Mouse (Mus musculus) brown adipose tissue, adult 24 weeks (tissue): ENCODE data around the gene Adcy1. TPM values are rescaled to one million over a fixed set of nuclear protein-coding genes. Genes with fewer than 3 reads are reported as not detected.

ENCODE experiments used
- H3K27ac ChIP-seq: fragments of 200-500 bp; replicated peaks from 2 replicates; pipeline ENCODE4 v1.5.1; 2012; ENCODE audit warnings: low read depth, mild to moderate bottlenecking, low read length
- H3K4me1 ChIP-seq: fragments of 200-500 bp; 2 replicates; pipeline ENCODE4 v1.6.1; 2012; ENCODE audit warnings: low read length, mixed read lengths; ENCODE audit not compliant: control insufficient read depth, insufficient read depth, insufficient read length
- H3K4me3 ChIP-seq: fragments of 200-500 bp; 2 replicates; pipeline ENCODE4 v1.5.1; 2012; ENCODE audit warnings: low read depth, mild to moderate bottlenecking, low read length, moderate library complexity; ENCODE audit not compliant: insufficient read depth
- polyA plus RNA-seq: library from polyadenylated mRNA; stranded (reverse); fragments of >200 nt; gene quantifications from 2 replicates; pipeline ENCODE4 v1.2.4, GENCODE M21; 2012; ENCODE audit not compliant: missing spikeins, insufficient read depth, insufficient read length

The Adcy1 gene
- not detected in 2 replicates for polyA plus RNA-seq

GRCm38 (mm10) chr11:7063001-7063584 is at the start of gene Adcy1:
Adcy1 (plus strand) TSS chr11:7063489.
- Histone ChIP-seq H3K27ac (no peak within 1 kb of the TSS), H3K4me1 (no peaks in the 10 kb centered on the region), H3K4me3 (peak within 1 kb of the TSS; percentile 3; the same call in 1 of the 2 replicates)

- Histone ChIP-seq H3K4me1 (no peaks in the 10 kb centered on the region), H3K27ac (no peak overlapping the region), H3K4me3 (no peak overlapping the region)
Observed at GRCm38 (mm10) chr11:7016907-7017306, 46.4 kb upstream of the Adcy1 start.

GRCm38 (mm10) chr11:7018078-7018477 is 45.2 kb upstream of the Adcy1 start:
- no peak overlapping the region for H3K4me3 ChIP-seq
- H3K4me1 ChIP-seq: no peaks in the 10 kb centered on the region
- H3K27ac ChIP-seq: no peak overlapping the region

GRCm38 (mm10) chr11:7019006-7019525 is 44.2 kb upstream of the Adcy1 start:
- H3K4me3 ChIP-seq: no peak overlapping the region
- no peak overlapping the region for H3K27ac ChIP-seq
- no peaks in the 10 kb centered on the region for H3K4me1 ChIP-seq

GRCm38 (mm10) chr11:7033063-7033462 is 30.2 kb upstream of the Adcy1 start:
- Histone ChIP-seq H3K4me1 (no peaks in the 10 kb centered on the region), H3K4me3 (no peak overlapping the region), H3K27ac (no peak overlapping the region)

- no peak overlapping the region for H3K27ac ChIP-seq
- H3K4me3 ChIP-seq: no peak overlapping the region
- H3K4me1 ChIP-seq: no peaks in the 10 kb centered on the region
Observed at GRCm38 (mm10) chr11:7039722-7040121, 23.6 kb upstream of the Adcy1 start.

- Histone ChIP-seq H3K27ac (no peak overlapping the region), H3K4me3 (no peak overlapping the region), H3K4me1 (no peaks in the 10 kb centered on the region)
Observed at GRCm38 (mm10) chr11:7040801-7041200, 22.5 kb upstream of the Adcy1 start.

- no peak overlapping the region for H3K4me3 ChIP-seq
Observed at GRCm38 (mm10) chr11:7047176-7047575, 16.1 kb upstream of the Adcy1 start.

GRCm38 (mm10) chr11:7047584-7047983 is 15.7 kb upstream of the Adcy1 start:
- H3K4me3 ChIP-seq: no peak overlapping the region
- H3K4me1 ChIP-seq: no peaks in the 10 kb centered on the region
- H3K27ac ChIP-seq: no peak overlapping the region

More at GRCm38 (mm10) chr11:7047176-7047575, 16.1 kb upstream of the Adcy1 start:
- Histone ChIP-seq H3K27ac (no peak overlapping the region), H3K4me1 (no peaks in the 10 kb centered on the region)

GRCm38 (mm10) chr11:7053710-7054109 is 9.6 kb upstream of the Adcy1 start:
- H3K27ac ChIP-seq: no peak overlapping the region
- H3K4me3 ChIP-seq: no peak overlapping the region
- H3K4me1 ChIP-seq: no peaks in the 10 kb centered on the region

- Histone ChIP-seq H3K4me1 (no peaks in the 10 kb centered on the region), H3K4me3 (no peak overlapping the region), H3K27ac (no peak overlapping the region)
Observed at GRCm38 (mm10) chr11:7054662-7055265, 8.5 kb upstream of the Adcy1 start.

- H3K27ac ChIP-seq: no peak overlapping the region
- no peak overlapping the region for H3K4me3 ChIP-seq
- H3K4me1 ChIP-seq: no peaks in the 10 kb centered on the region
Observed at GRCm38 (mm10) chr11:7055455-7056017, 7.8 kb upstream of the Adcy1 start.

- H3K4me1 ChIP-seq: no peaks in the 10 kb centered on the region
- H3K27ac ChIP-seq: no peak overlapping the region
- H3K4me3 ChIP-seq: no peak overlapping the region
Observed at GRCm38 (mm10) chr11:7056121-7056520, 7.2 kb upstream of the Adcy1 start.

- H3K27ac ChIP-seq: no peak overlapping the region
- H3K4me1 ChIP-seq: no peaks in the 10 kb centered on the region
- no peak overlapping the region for H3K4me3 ChIP-seq
Observed at GRCm38 (mm10) chr11:7057781-7058180, 5.5 kb upstream of the Adcy1 start.

- H3K4me1 ChIP-seq: no peaks in the 10 kb centered on the region
- no peak overlapping the region for H3K27ac ChIP-seq
- H3K4me3 ChIP-seq: no peak overlapping the region
Observed at GRCm38 (mm10) chr11:7061961-7062360, 1.3 kb upstream of the Adcy1 start.

GRCm38 (mm10) chr11:7062566-7062965 is 723 bp upstream of the Adcy1 start:
- H3K4me3 ChIP-seq: no peak overlapping the region
- no peaks in the 10 kb centered on the region for H3K4me1 ChIP-seq
- H3K27ac ChIP-seq: no peak overlapping the region
